Mouse (Mus musculus): ENCODE measurements around the gene Cbx5. TPM values are rescaled to one million over a fixed set of nuclear protein-coding genes. Genes with fewer than 3 reads are reported as not detected.
"Not testable (repeated sequence)": the region's sequence is repeated elsewhere in the genome, so short reads cannot be mapped to it uniquely, and the experiment has no call there.

The Cbx5 gene
- polyA plus RNA-seq, 1 experiment, result 15.7 TPM

- Histone ChIP-seq H3K36me3 (ENCODE audit: control insufficient read depth, insufficient read depth, low read length) (no peaks in the 10 kb centered on the region), H3K27me3 (ENCODE audit: control insufficient read depth, insufficient read depth, low read length) (no peaks in the 10 kb centered on the region), H3K4me1 (ENCODE audit: control insufficient read depth, insufficient read depth, low read length) (peaks cover 6% of the 10 kb centered on the region), H3K4me3 (ENCODE audit: control insufficient read depth, low read depth, low read length) (no peak within 1 kb of the TSS), H3K27ac (ENCODE audit: control insufficient read depth, insufficient read depth, low read depth, low read length) (no peak within 1 kb of the TSS)
- TF ChIP-seq POLR2A (IDR thresholded peaks at IDR 0.05; ENCODE audit: control insufficient read depth, low read depth, low read length), result no peak
- no peak for TF ChIP-seq CTCF (IDR thresholded peaks at IDR 0.05; ENCODE audit: control insufficient read depth, insufficient read depth, insufficient replicate concordance, low read depth, low read length)
Measured at GRCm38 (mm10) chr15:103257790-103258728, 18.4 kb upstream of the Cbx5 start, which contains the start of gene Nfe2. Gene Nfe2, minus strand, starts transcription at chr15:103258403.

- Histone ChIP-seq H3K27me3 (ENCODE audit: control insufficient read depth, insufficient read depth, low read length) (no peaks in the 10 kb centered on the region), H3K36me3 (ENCODE audit: control insufficient read depth, insufficient read depth, low read length) (no peaks in the 10 kb centered on the region), H3K4me3 (ENCODE audit: control insufficient read depth, low read depth, low read length) (no peak overlapping the region), H3K4me1 (ENCODE audit: control insufficient read depth, insufficient read depth, low read length) (peaks cover 6% of the 10 kb centered on the region), H3K27ac (ENCODE audit: control insufficient read depth, insufficient read depth, low read depth, low read length) (no peak overlapping the region)
- TF ChIP-seq POLR2A (IDR thresholded peaks at IDR 0.05; ENCODE audit: control insufficient read depth, low read depth, low read length) (no peak), CTCF (IDR thresholded peaks at IDR 0.05; ENCODE audit: control insufficient read depth, insufficient read depth, insufficient replicate concordance, low read depth, low read length) (no peak)
Measured at GRCm38 (mm10) chr15:103256210-103256986, 16.8 kb upstream of the Cbx5 start.

DNA sequence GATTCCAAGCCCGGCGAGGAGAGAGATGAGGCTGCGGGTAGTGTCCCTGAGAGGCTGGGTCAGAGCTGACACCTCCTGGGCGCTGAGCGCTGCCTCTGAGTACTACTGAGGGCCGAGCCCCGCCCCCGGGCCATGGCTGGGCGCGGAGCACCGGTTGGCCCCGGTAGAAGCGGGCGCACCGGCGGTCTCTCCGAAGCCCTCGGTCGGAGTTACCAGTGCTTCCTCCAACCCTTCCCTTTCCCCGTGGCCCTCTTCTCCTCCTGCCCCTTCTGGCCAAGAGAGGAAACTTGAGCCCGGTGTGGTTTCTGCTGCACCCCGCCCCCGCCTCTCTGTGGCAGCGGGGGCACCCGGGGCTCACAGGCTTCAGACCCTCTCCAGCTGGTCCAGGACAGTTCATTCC lies 15.6 kb upstream of the Cbx5 start:
- no peaks in the 10 kb centered on the region for H3K27me3 ChIP-seq (ENCODE audit: control insufficient read depth, insufficient read depth, low read length)
- H3K4me1 ChIP-seq (ENCODE audit: control insufficient read depth, insufficient read depth, low read length), result peaks cover 6% of the 10 kb centered on the region
- H3K36me3 ChIP-seq (ENCODE audit: control insufficient read depth, insufficient read depth, low read length), result no peaks in the 10 kb centered on the region
- TF ChIP-seq POLR2A (IDR thresholded peaks at IDR 0.05; ENCODE audit: control insufficient read depth, low read depth, low read length) (no peak), CTCF (IDR thresholded peaks at IDR 0.05; ENCODE audit: control insufficient read depth, insufficient read depth, insufficient replicate concordance, low read depth, low read length) (no peak)
- H3K4me3 ChIP-seq (ENCODE audit: control insufficient read depth, low read depth, low read length), result peak overlapping the region; percentile 16
- no peak overlapping the region for H3K27ac ChIP-seq (ENCODE audit: control insufficient read depth, insufficient read depth, low read depth, low read length)

DNA sequence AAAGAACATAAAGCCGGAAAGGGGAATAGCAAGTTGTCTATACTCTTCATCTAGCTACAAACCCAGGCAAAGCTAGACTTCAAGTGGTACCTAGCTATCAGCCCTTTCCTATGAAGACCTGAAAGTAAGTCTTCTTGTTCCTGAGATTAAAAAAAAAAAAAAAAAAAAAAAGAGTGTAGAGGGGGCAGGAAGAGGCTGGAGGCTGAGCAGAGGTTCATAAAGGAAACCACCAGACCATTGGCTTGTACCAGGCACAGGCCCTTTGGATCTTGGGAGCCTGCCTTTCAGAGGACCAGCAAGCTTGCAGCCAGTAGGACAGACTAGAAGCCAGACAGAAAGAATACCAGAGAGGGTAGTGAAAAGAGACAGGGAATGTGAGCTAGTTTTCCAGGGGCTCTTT lies 13.7 kb upstream of the Cbx5 start:
- Histone ChIP-seq H3K4me1 (ENCODE audit: control insufficient read depth, insufficient read depth, low read length) (peaks cover 4% of the 10 kb centered on the region), H3K27me3 (ENCODE audit: control insufficient read depth, insufficient read depth, low read length) (no peaks in the 10 kb centered on the region), H3K36me3 (ENCODE audit: control insufficient read depth, insufficient read depth, low read length) (no peaks in the 10 kb centered on the region), H3K4me3 (ENCODE audit: control insufficient read depth, low read depth, low read length) (no peak overlapping the region), H3K27ac (ENCODE audit: control insufficient read depth, insufficient read depth, low read depth, low read length) (no peak overlapping the region)
- TF ChIP-seq POLR2A (IDR thresholded peaks at IDR 0.05; ENCODE audit: control insufficient read depth, low read depth, low read length) (no peak), CTCF (IDR thresholded peaks at IDR 0.05; ENCODE audit: control insufficient read depth, insufficient read depth, insufficient replicate concordance, low read depth, low read length) (no peak)

GRCm38 (mm10) chr15:103252660-103253059 lies 13.0 kb upstream of the Cbx5 start:
- Histone ChIP-seq H3K4me1 (ENCODE audit: control insufficient read depth, insufficient read depth, low read length) (peaks cover 2% of the 10 kb centered on the region), H3K36me3 (ENCODE audit: control insufficient read depth, insufficient read depth, low read length) (no peaks in the 10 kb centered on the region), H3K27ac (ENCODE audit: control insufficient read depth, insufficient read depth, low read depth, low read length) (no peak overlapping the region), H3K4me3 (ENCODE audit: control insufficient read depth, low read depth, low read length) (no peak overlapping the region), H3K27me3 (ENCODE audit: control insufficient read depth, insufficient read depth, low read length) (no peaks in the 10 kb centered on the region)
- TF ChIP-seq CTCF (IDR thresholded peaks at IDR 0.05; ENCODE audit: control insufficient read depth, insufficient read depth, insufficient replicate concordance, low read depth, low read length) (no peak), POLR2A (IDR thresholded peaks at IDR 0.05; ENCODE audit: control insufficient read depth, low read depth, low read length) (no peak)

DNA sequence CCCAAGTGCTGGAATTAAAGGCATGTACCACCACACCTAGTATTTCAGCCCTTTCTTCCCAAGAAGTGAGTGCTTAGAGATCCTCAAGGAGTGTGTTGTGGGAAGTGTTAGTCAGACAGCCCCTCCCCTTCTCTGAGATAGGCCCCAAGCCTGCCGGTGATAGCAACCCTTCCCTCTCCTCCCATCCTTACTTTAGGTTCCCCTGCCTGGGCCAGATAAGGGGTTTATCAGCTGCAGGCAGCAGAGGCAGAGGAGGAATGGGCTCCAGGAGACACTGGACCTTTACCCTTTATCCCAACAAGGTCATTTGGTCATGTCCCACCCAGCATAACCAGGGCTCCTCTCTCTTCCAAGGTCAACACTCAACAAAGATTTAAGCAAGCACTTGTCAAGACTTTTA lies 12.0 kb upstream of the Cbx5 start:
- no peak for TF ChIP-seq POLR2A (IDR thresholded peaks at IDR 0.05; ENCODE audit: control insufficient read depth, low read depth, low read length)
- TF ChIP-seq CTCF (IDR thresholded peaks at IDR 0.05; ENCODE audit: control insufficient read depth, insufficient read depth, insufficient replicate concordance, low read depth, low read length), result no peak
- Histone ChIP-seq H3K4me3 (ENCODE audit: control insufficient read depth, low read depth, low read length) (no peak overlapping the region), H3K27ac (ENCODE audit: control insufficient read depth, insufficient read depth, low read depth, low read length) (no peak overlapping the region), H3K27me3 (ENCODE audit: control insufficient read depth, insufficient read depth, low read length) (no peaks in the 10 kb centered on the region), H3K36me3 (ENCODE audit: control insufficient read depth, insufficient read depth, low read length) (no peaks in the 10 kb centered on the region), H3K4me1 (ENCODE audit: control insufficient read depth, insufficient read depth, low read length) (peaks cover 2% of the 10 kb centered on the region)

DNA sequence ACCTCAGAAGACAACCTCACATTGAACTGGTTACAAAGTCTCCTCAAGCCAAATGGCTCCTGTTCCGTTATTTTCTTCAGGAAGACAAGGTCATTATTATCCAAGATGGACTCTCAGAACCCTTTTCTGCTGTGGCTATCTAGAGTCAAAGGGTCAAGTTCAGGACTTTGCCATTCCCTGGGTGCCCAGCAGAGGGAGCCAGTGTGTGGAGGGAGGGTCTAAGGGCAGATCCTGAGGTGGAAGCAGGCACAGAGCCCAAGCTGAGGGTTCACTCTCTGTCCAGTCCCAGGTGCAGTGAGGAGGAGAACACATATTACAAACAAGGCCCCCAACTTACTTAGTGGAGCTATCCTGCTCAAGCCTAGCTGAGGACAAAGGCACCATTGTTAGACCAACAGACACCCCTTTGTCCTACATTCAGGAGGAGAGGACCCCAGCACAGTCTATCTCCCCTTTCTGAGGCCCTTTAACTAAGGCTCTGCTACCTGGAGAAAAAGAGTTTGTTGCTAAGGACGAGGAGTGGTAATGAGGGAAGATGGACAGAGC lies 10.7 kb upstream of the Cbx5 start:
- peaks cover 1% of the 10 kb centered on the region; the same call in 1 of the 2 replicates for H3K36me3 ChIP-seq (ENCODE audit: control insufficient read depth, insufficient read depth, low read length)
- H3K27ac ChIP-seq (ENCODE audit: control insufficient read depth, insufficient read depth, low read depth, low read length), result no peak overlapping the region
- peaks cover 2% of the 10 kb centered on the region for H3K4me1 ChIP-seq (ENCODE audit: control insufficient read depth, insufficient read depth, low read length)
- no peak overlapping the region for H3K4me3 ChIP-seq (ENCODE audit: control insufficient read depth, low read depth, low read length)
- TF ChIP-seq POLR2A (IDR thresholded peaks at IDR 0.05; ENCODE audit: control insufficient read depth, low read depth, low read length), result no peak
- TF ChIP-seq CTCF (IDR thresholded peaks at IDR 0.05; ENCODE audit: control insufficient read depth, insufficient read depth, insufficient replicate concordance, low read depth, low read length), result peak; percentile 87
- no peaks in the 10 kb centered on the region for H3K27me3 ChIP-seq (ENCODE audit: control insufficient read depth, insufficient read depth, low read length)

DNA sequence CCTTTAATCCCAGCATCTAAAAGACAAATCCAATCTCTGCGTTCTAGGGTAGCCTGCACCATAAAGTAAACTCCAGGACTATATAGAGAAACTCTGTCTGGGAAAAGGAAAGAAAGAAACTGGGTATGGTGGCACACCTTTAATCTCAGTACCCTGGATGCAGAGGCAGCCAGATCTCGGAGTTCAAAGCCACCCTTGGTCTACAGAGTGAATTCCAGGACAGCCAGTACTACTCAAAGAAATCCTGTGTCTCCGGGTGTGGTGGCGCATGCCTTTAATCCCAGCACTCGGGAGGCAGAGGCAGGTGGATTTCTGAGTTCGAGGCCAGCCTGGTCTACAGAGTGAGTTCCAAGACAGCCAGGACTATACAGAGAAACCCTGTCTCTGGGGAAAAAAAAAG lies 9.9 kb upstream of the Cbx5 start:
- not testable (repeated sequence) for H3K4me3 ChIP-seq (ENCODE audit: control insufficient read depth, low read depth, low read length); H3K4me1 ChIP-seq (ENCODE audit: control insufficient read depth, insufficient read depth, low read length); H3K27ac ChIP-seq (ENCODE audit: control insufficient read depth, insufficient read depth, low read depth, low read length); H3K36me3 ChIP-seq (ENCODE audit: control insufficient read depth, insufficient read depth, low read length); H3K27me3 ChIP-seq (ENCODE audit: control insufficient read depth, insufficient read depth, low read length)

All from testis, adult 2 months (tissue).